Mouse (Mus musculus) testis, adult 2 months (tissue): ENCODE measurements around the gene Dop1a. TPM values are rescaled to one million over a fixed set of nuclear protein-coding genes. Genes with fewer than 3 reads are reported as not detected.

ENCODE experiments used
- H3K27ac ChIP-seq: fragments of 200-500 bp; 2 replicates; pipeline ENCODE4 v1.5.1; 2012; ENCODE audit warnings: low read depth, low read length; ENCODE audit not compliant: control insufficient read depth, insufficient read depth
- H3K27me3 ChIP-seq: fragments of 200-500 bp; 2 replicates; pipeline ENCODE4 v1.6.1; 2012; ENCODE audit warnings: mild to moderate bottlenecking, low read length, moderate library complexity; ENCODE audit not compliant: control insufficient read depth, insufficient read depth
- H3K36me3 ChIP-seq: fragments of 200-500 bp; 2 replicates; pipeline ENCODE4 v1.6.1; 2012; ENCODE audit warnings: mild to moderate bottlenecking, low read length; ENCODE audit not compliant: control insufficient read depth, insufficient read depth
- H3K4me1 ChIP-seq: fragments of 200-500 bp; 2 replicates; pipeline ENCODE4 v1.6.1; 2012; ENCODE audit warnings: low read length; ENCODE audit not compliant: control insufficient read depth, insufficient read depth
- H3K4me3 ChIP-seq: fragments of 200-500 bp; 2 replicates; pipeline ENCODE4 v1.5.1; 2012; ENCODE audit warnings: low read depth, mild to moderate bottlenecking, low read length, moderate library complexity, mixed read lengths; ENCODE audit not compliant: control insufficient read depth
- CTCF ChIP-seq: fragments of 200-500 bp; IDR thresholded peaks from 2 replicates; pipeline ENCODE4 v1.5.1; 2012; ENCODE audit warnings: low read depth, mild to moderate bottlenecking, inconsistent platforms, low read length, moderate library complexity; ENCODE audit not compliant: control insufficient read depth, insufficient read depth, insufficient replicate concordance
- POLR2A ChIP-seq: fragments of 200-500 bp; IDR thresholded peaks from 2 replicates; pipeline ENCODE4 v1.6.1; 2012; ENCODE audit warnings: low read depth, mild to moderate bottlenecking, inconsistent platforms, low read length, moderate library complexity; ENCODE audit not compliant: control insufficient read depth
- polyA plus RNA-seq: library from polyadenylated mRNA; depleted of rRNA; stranded (reverse); fragments of >200 nt; gene quantifications from 2 replicates; pipeline ENCODE4 v1.2.3, GENCODE M21; 2012

Dop1a gene
- polyA plus RNA-seq, 1 experiment: 14.5 TPM

GRCm38 (mm10) chr9:86464151-86465105 lies 2.5 kb upstream of the Dop1a start, which contains the start of gene Ube2cbp:
TSS of gene Ube2cbp (minus strand) at chr9:86464950.
- H3K4me3 ChIP-seq: peak within 1 kb of the TSS; percentile 90
- no peaks in the 10 kb centered on the region for H3K36me3 ChIP-seq
- H3K4me1 ChIP-seq: no peaks in the 10 kb centered on the region; the same call in 1 of the 2 replicates
- TF ChIP-seq POLR2A: peak; percentile 34; the same call in 1 of the 2 replicates
- TF ChIP-seq CTCF: peak; percentile 92
- peak within 1 kb of the TSS; percentile 45; the same call in 1 of the 2 replicates for H3K27ac ChIP-seq
- H3K27me3 ChIP-seq: no peaks in the 10 kb centered on the region

- TF ChIP-seq CTCF (no peak), POLR2A (no peak)
- Histone ChIP-seq H3K4me1 (no peaks in the 10 kb centered on the region), H3K27ac (no peak overlapping the region), H3K36me3 (no peaks in the 10 kb centered on the region), H3K27me3 (no peaks in the 10 kb centered on the region), H3K4me3 (no peak overlapping the region)
Observed at GRCm38 (mm10) chr9:86475956-86476355, 9.0 kb downstream of the Dop1a start.

GRCm38 (mm10) chr9:86476763-86477162 lies 9.8 kb downstream of the Dop1a start:
- no peak overlapping the region for H3K27ac ChIP-seq
- TF ChIP-seq CTCF (no peak), POLR2A (no peak)

GRCm38 (mm10) chr9:86478414-86479093 lies 11.6 kb downstream of the Dop1a start:
- TF ChIP-seq POLR2A (no peak), CTCF (no peak)
- no peaks in the 10 kb centered on the region for H3K4me1 ChIP-seq

More at GRCm38 (mm10) chr9:86476763-86477162, 9.8 kb downstream of the Dop1a start:
- Histone ChIP-seq H3K4me3 (no peak overlapping the region), H3K36me3 (no peaks in the 10 kb centered on the region), H3K4me1 (no peaks in the 10 kb centered on the region), H3K27me3 (no peaks in the 10 kb centered on the region)

GRCm38 (mm10) chr9:86482236-86482635 lies 15.3 kb downstream of the Dop1a start:
- H3K4me3 ChIP-seq: no peak overlapping the region
- no peak for TF ChIP-seq CTCF
- no peak for TF ChIP-seq POLR2A
- H3K4me1 ChIP-seq: no peaks in the 10 kb centered on the region
- no peaks in the 10 kb centered on the region for H3K27me3 ChIP-seq
- no peak overlapping the region for H3K27ac ChIP-seq
- H3K36me3 ChIP-seq: no peaks in the 10 kb centered on the region

More at GRCm38 (mm10) chr9:86478414-86479093, 11.6 kb downstream of the Dop1a start:
- Histone ChIP-seq H3K36me3 (no peaks in the 10 kb centered on the region), H3K27ac (no peak overlapping the region), H3K4me3 (no peak overlapping the region), H3K27me3 (no peaks in the 10 kb centered on the region)

- peaks cover 3% of the 10 kb centered on the region for H3K36me3 ChIP-seq
- H3K27ac ChIP-seq: no peak overlapping the region
- H3K4me3 ChIP-seq: no peak overlapping the region
- TF ChIP-seq CTCF (no peak), POLR2A (no peak)
- H3K4me1 ChIP-seq: no peaks in the 10 kb centered on the region
- H3K27me3 ChIP-seq: no peaks in the 10 kb centered on the region
Observed at GRCm38 (mm10) chr9:86491740-86492139, 24.8 kb downstream of the Dop1a start.

- H3K36me3 ChIP-seq: peaks cover 3% of the 10 kb centered on the region
- no peaks in the 10 kb centered on the region for H3K27me3 ChIP-seq
- no peak overlapping the region for H3K4me3 ChIP-seq
- no peak overlapping the region for H3K27ac ChIP-seq
- no peaks in the 10 kb centered on the region for H3K4me1 ChIP-seq
- TF ChIP-seq POLR2A (no peak), CTCF (no peak)
Observed at GRCm38 (mm10) chr9:86496261-86496660, 29.3 kb downstream of the Dop1a start.
